Mouse (Mus musculus) activated CD4-positive, CD25-positive, alpha-beta regulatory T cell, adult 4 months (primary cell): Measurements from ENCODE around the gene Tulp1. TPM values are rescaled to one million over a fixed set of nuclear protein-coding genes. Genes with fewer than 3 reads are reported as not detected.
"Not testable (repeated sequence)": the region's sequence is repeated elsewhere in the genome, so short reads cannot be mapped to it uniquely, and the experiment has no call there.

Experiments used
- ATAC-seq: one replicate; pipeline ENCODE4 v1.8.0; 2017
- polyA plus RNA-seq, 2 experiments: library from polyadenylated mRNA; unstranded; fragments of 100-300 nt; shearing (Covaris generic); gene quantifications; one replicate each; pipeline ENCODE4 v1.2.1; 2017

Tulp1 gene
- polyA plus RNA-seq, 2 experiments from 2014 or later, result not detected

DNA sequence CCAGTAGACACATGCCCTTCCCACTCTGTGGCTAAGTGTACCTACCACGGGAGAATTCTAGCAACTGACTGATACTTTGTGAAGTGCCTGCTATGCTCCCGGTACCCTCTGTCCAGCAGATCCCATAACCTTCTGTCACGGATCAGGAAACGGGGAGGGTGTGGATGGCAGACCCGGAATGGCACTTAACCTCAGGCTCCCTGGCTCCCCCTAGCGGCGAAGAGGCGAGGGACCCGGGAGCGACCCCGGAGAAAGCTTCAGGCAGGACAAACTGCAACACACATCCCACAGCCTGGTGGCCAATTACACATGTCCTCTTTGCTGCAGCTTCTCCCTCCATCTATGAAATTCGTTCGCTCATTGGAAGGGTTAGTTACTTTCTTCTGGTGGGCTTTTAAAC is 3.4 kb upstream of the Tulp1 start:
- ATAC-seq, result no peak

DNA sequence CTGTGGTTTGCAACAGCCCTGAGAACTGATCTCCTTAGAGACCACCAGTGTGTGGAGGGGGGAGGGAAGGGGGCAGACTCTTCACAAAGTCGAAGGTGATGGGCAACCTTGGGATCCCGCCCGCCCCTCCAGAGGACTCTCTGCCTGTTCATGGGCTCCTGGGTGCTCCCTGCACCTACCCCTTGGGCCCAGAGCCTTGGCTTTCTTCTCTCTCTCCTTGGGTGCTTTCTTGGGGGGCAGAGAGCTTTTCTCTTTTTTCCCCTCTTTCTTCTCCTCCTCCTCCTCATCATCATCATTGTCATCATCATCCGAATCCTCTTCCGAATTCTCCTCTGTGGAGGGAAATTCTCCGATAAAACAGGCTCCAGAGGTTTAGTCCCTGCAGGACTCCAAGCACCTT is 1.5 kb downstream of the Tulp1 start:
- ATAC-seq, result no peak

DNA sequence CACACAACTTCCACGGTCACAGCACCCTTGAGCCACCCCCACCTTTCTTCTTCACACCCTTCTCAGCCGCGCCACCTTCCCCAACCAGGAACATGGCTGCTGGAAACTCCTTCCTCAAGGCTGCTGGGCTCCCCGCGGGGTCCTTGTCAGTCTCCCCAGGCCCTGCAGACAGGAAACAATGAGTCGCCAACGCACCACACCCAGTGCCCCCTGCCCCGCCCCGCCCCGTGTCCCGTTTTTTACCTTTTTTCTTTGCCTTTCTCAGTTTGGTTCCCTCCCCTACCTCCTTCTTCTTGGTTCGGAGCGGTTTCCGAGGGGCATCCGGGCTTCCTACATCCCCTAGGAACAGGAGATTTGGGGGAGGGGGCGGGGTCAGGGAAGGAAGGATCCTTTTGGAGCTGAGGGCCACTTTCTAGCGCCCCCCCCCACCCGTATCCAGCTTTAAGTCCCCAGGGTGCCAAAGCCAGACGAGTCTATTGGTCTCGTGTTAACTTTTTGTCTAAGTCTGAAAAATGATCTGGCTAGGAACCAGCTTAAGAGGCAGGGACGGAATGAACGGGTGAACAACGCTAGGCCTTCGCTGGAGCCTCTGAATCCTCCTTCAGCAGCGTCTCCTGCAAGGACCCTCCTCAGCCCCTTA is 2.2 kb downstream of the Tulp1 start:
- ATAC-seq, result no peak

DNA sequence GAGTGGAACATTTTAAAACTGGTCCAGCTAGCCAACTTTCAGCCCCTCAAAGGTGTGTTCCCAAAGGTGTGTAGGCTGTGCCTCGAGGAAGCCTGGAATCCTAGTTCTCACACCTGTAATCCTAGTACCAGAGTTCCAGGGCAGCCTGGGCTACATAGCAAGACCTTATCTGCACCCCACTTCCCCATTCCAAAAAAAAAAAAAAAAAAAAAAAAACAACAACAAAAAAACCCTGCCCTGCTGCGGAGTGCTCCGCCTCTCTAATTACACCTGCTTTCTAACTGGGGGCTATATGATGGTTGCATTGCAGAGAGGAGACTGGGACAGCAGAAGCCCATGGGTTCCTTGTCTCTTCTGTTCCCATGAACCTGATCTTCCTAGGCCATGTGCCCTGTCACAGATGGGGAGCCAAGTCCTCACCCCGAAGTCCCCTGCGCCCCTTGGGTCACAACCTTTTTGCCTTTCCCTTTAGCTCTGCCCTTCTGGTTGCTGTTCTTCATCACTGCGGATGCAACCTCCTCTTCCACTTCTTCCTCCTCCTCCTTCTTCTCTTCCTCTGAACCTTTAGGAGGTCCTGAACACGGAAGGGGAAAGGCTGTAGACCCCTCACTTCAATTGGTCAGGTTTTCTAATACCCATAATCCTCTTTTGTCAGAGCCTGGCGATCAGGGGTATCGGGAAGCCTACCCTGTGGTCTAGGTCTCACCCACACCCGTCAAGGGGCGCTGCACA is 2.9 kb downstream of the Tulp1 start:
- no peak for ATAC-seq

DNA sequence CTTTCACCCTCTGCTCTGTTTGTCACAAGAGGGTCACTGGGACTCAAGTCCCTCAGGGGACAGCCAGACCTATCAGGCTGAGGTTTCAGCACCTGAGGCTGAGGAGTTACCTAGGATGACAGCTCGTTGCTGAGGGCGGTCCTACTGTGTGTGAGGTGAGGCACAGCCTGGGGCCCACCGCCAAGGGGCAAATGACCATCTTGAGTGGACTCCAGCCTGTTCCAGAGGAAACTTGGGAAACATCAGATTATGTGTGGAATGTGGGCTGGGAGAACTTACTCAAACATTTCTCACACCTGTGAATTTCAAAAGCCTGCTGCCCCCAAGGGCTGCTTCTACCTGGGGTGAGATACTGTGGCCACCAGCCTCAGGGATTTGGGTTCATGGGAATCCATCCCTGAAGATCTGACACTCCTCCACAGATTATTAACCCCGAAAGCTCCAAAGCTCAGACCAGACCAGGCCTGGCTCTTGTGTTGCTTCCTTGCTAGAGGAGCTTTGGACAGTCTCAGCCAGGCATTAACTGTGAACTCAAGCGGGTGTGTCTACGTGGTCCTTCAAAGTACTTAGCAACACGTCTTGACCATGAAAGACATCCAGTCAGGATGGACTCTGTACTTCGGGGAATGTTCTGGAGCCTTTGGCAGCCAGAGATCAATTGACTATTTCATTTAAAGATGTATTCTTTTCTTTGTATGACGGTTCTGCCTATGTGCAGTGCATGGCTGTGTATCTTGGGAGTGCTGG is 4.3 kb downstream of the Tulp1 start:
- ATAC-seq, result no peak

DNA sequence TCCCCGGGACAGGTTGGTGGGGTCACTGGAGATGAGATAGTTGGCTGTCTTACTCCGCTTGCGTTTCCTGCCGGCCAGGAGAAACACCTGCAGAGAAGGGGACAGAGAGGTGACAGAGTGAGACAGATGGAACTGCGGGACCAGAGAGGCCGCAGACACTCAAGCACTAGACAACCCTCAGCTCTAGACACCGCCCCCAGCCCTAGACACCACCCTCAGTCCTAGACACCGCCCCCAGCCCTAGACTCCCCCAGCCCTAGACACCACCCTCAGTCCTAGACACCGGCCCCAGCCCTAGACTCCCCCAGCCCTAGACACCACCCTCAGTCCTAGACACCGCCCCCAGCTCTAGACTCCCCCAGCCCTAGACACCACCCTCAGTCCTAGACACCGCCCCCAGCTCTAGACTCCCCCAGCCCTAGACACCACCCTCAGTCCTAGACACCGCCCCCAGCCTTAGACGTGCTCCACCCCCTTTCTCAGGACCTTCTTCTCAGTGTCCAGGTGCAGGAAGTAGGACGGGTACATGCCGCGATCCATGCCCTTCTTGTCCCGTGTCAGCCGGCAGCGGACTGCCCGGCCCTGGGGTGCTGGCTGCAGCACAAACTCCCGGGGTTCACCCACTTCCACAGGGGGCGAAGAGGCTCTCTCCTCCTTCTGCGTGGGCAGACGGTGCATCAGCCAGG is 6.3 kb downstream of the Tulp1 start:
- ATAC-seq, result not testable (repeated sequence)

DNA sequence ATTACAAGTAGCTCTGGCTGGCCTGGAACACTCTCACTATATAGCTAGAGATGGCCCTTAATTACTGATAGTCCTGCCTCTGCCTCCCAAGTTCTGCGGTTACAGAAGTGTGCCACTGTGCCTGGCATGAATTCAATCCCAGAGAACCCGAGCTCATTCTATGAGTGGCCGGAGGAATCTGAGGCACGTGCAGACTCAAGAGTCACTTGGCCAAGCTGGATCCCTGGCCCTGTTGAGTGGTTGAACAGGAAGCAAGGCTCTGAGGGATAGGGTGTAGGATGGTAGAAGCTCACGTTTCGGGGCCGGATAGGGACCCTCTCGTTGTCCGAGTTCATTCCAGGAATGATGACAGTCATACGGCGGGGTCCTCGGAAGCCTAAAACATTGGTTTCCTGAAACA is 9.2 kb downstream of the Tulp1 start:
- ATAC-seq, result no peak

DNA sequence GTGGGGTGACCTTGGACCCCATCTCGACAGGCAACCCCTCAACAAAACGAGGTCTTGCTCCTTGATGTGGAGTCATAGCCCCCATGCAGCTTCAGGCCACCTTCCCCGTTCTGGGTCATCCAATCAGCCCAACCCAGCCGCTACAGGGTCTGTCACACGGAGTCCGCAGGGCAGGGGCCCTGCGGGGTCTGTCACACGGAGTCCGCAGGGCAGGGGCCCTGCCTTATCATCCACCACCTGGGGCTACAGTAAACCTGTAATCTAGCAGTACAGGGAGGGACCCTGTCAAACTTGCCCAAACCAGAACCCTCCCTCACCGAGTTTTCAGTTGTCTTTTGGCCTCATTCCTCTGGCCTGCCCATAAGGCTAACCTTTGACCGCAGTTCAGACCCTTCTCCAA is 13.0 kb downstream of the Tulp1 start:
- ATAC-seq, result no peak

DNA sequence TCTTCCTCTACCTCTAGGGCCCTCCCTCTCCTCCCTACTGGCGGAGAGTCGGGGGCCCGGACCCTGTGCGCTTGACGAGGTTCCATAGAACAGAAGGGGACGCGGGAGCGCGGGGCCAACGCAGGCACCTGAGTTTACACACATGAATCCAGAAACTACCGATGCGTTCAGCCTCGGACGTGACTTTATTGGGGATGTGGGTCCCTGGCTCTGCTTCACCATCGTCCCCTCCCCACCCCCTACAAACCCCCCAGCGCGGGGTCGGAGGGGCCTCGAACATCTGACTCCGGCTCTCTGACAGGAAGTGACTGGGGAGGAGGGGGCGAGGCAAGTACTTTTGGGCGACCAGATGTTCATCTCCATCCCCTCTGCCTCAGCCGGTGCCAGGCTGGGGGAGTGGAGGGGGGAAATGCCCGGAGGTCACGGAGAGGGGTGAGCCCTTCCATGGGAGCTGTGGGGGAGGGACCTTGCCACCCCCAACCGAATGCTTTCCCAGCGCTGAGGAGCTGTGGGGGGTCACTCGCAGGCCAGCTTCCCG is 13.6 kb downstream of the Tulp1 start:
- ATAC-seq, result no peak

DNA sequence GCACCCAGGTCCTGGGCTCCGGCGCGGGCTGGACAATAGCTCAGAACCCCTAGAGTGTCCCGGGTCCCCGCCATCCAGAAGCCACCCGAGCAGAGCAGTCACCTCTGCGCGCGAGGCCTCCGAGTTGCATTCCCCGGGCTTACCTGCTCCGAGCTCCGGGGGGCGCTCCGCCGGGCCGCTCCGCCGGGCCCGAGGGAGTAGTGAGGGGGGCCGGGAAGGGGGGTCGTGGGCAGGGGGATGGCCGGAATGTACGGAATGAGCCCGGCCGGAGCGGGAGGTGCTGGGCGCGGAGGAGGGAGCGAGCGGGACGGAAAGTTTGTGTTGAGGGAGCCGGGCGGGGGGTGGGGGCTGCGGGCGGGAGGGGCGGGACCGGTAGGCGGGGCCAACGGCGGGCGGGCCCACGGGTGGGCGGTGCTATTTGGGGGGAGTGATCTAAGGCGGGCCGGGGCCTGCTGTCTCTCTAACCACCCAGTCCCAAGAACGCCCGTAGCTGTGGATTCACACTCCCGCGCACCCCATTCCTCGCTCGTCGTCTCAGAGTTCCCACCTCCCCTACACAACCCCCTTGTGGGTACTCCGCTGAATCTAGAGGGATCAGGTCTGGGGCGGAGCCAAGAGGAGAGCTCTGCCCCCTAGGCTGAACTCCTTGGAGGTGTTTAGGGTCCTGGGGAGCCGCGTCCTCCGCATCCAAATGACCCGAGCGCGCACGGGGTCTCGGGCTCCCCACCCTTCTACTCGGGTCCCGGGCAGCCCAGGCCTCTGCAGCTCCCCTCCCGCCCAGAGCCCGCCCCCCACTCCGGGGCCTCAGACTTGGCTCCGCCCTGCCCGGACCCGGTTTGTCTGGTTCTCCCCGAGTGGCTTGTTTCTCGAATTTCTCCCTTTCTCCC is 14.3 kb downstream of the Tulp1 start, which contains the start of gene Tead3:
Gene Tead3 (minus strand): TSS at position 352 of the 887 bp plus-strand sequence.
- ATAC-seq, result no peak

DNA sequence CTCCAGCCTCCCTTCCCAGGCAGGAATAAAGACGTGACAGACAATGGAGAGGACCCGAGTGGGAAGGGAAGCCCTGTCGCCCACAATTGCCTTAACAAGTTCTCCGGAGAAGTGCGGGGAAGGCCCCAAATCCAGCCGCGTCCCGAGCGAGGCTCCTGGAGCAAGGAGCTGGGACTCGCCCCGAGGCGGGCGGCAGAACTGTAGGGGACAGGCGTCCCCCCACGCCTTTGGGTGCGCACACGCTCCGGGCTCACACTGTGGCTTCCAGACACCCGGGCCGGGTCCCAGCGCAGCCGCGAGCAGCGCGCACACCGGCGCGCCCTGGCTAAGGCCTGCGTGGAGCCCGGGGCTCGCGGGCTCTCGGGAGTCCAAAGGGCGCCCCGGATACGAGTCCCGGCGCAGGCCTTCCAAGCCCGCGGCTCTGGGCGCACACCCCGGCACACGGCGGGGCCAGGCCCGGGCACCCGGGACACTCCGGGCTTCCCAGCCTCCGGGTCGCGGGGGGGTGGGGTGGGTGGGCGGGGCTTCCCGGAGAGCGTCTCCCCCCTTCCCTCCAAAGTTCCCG is 15.0 kb downstream of the Tulp1 start:
- ATAC-seq, result no peak

DNA sequence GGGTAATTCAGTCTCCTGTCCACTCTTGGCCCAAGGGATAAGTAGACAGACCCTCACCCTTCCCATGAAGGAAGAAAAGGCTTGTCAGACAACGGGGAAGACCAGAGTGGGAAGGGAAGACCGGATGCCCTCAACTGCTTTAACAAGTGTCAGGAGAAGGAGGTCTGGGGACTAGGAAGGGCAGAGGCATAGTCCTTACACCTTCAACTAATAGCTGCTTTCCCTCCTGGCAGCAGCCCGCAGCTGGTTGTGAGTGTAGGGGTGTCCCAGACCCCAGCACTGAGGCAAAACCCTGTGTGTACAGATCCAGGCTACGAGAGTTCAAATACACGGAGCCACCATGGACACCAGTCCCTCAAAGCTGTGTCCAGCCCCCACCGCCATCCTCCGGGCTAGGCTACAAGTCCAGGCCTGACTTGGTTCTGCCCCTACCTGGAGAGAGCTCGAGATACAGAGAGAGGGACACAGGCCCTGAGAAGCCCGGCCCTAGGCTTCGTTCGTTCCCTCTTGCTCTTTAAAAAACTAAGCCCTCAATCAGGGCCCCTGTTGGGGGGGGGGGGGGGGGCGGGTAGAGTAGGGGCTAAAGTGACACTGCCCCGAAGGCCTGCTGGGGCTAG is 15.7 kb downstream of the Tulp1 start:
- ATAC-seq, result no peak

DNA sequence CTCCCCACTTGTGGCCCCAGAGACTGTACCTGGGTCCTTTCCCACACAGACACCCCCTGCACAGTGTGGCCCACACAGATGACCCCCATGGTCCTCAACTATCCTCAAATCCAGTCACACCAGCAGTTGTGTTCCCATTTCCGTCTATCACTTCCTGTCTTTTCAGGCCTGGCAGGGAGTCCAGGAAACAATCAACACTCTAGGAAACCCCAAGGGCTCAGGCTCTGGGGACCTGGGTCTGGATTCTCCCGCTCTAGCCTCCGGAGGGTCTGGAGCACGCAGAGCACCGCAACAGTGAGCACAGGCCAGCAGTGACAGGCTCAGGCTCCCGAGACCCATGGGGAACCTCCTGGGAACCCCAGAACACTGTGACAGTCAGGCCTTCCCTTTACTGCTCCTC is 16.8 kb downstream of the Tulp1 start:
- no peak for ATAC-seq

DNA sequence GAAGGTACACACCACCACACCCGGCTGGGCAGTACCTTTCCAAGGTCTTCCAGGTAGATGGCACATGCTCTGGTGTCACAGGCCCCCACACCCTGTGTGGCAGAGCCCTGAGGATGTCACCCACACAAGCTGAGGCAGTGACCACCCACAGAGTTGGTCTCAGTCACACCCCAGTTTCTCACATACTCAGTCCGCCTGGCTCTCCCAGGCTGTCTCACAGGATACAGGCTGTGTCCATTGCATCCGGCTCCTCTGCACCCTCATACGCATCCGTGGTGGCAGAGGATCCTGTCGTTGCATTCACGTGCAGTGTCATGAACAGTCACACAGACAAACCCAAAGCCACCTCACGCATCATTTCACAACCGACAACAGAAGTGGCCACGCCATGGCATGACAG is 17.7 kb downstream of the Tulp1 start:
- no peak for ATAC-seq

DNA sequence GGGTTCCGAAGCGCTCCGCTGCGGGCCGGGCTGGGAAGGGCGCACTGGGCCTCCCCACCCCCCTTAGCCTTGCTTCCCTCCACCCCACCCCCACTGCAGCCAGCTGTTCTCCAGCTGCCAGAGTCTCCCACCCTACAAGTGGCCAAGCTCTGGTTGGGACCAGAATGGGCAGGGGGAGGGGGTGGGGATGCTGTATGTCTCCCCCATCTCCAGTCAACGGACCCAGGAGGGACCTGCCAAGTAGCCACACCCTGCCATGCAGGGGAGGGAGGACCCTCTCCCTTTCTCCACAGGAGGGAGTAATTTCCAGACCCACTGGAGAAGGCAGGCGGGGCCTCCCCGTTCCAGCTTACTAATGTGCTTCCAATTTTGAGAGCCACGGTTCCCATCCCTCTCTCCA is 19.1 kb downstream of the Tulp1 start:
- ATAC-seq, result no peak

DNA sequence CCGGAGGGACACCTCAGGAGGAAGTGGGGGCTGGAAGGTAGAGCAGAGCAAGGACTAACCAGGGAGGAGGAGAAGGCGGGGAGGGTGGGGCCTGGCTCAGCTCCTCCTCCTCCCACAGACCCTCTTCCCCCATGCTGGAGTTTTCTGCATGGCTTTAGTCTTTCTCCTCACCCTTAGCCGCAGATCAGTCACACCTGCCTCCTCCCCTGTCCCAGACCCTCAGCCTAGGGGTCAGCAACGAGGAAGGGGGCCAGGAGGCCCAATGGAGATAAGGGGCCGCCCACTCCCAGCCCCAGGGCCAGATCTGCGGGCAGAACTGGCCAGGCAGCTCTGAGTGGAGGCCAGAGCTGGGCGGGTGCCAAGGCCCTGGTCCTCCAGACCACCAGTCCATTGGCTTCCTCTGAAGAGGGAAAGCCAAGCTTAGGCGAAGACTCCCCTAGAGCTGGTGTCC is 19.7 kb downstream of the Tulp1 start:
- no peak for ATAC-seq

DNA sequence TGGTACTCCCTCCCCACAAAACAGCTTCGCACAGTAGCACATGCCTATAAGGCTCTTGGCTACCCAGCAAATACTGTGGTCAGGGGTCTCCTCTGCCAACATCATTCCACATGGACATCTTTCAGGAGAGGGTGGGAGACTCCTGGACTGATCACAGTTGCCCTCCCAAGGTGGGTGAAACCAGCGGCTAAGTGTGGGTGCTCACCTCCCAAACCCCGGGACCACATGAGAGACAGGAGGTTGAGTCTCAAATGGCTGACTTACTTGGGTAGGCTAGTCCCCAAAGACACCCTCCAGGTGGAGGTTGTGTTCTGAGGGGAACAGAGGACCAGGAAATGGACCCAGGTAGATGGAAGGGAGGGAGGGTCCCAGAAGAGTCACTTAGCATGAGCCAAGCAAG is 20.4 kb downstream of the Tulp1 start:
- ATAC-seq, result no peak

DNA sequence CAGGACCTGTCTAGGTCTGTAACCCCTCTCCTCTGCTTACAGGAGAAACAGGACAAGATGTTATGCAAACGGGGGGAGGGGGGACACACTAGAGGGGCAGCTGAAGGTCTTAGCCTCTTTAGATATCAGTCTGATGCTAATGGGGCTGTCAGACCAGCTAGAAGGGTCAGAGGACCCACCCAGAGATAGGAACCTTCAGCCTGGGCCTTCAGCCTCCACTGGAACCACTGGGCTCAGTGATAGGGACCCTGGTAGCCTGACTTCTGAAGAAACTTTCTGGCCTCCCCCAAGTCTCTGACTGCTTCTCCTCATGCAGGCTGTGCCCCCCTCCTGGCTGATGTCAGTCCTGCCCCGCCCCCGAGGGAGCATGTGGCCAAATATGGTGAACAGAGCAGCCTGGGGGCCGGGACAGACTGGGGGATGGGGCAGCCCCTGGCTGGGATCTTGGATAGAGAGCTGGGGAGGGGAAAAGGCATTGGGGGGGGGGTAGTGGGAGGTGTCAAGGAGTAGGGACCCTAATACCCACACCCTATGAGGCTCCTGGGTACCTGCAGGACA is 20.9 kb downstream of the Tulp1 start:
- no peak for ATAC-seq

DNA sequence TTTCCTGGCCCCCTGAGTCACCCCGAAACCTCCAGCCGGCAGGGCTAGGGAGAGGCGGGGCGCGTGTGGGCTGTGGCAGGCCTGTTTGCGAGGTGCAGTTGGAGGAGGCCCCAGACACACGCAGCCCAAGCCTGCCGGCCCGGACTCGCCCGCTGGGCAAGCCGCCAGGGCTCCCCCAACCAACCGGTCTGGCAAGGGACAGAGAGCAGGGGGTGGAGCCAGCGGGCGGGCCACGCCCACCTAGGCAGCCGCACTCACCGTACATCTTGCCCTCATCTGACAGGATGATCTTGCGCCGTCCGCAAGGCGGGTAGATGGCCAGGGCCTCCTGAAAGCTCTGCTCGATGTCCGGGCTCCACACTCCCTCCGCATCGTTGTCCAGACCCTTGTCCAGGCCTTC is 23.9 kb downstream of the Tulp1 start:
- no peak for ATAC-seq

DNA sequence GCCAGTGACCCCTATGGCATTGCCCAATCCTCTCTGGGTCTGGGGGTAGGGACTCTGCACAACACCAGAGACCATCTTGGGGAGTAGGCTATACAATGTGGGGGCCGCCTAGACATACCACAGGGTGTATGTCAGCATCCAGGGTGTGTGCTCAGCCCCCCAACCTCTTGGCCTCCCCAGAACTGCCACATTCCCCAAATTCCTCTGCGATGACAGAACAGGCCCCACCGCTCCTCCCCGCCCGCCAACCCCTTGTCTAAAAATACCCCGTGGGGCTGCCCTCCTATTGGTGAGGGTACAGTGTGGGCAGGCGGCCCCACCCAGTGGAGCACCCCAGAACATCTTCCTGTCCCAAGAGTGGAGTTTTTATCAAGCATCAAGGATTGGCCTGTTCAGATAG is 24.4 kb downstream of the Tulp1 start:
- ATAC-seq, result no peak

DNA sequence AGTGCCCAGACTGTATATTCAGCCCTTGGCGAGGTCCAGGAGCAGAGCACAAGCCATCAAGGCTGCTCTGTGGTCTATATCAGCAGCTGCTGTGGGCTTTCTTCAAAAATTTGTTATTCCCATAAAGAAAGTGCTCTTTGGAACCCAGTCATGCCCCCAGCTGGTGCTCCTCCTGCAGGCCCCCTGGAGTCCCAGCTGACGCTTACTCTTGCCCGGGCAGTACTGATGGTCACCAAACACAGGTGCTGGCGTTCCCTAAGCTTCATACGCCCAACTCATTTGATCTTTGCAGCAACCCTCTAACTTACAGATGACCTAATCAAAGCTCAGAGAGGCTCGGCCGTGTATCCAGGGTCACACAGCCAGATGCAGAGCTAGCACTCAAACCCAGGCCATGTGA is 27.5 kb downstream of the Tulp1 start:
- ATAC-seq, result no peak
